Mouse (Mus musculus): ENCODE data around the gene Gm20219. TPM values are rescaled to one million over a fixed set of nuclear protein-coding genes. Genes with fewer than 3 reads are reported as not detected.

Gene Gm20219
- polyA plus RNA-seq (2012; rRNA removed; ENCODE audit: low replicate concordance) = 1.7 and 11.7 TPM in 2 replicates

DNA sequence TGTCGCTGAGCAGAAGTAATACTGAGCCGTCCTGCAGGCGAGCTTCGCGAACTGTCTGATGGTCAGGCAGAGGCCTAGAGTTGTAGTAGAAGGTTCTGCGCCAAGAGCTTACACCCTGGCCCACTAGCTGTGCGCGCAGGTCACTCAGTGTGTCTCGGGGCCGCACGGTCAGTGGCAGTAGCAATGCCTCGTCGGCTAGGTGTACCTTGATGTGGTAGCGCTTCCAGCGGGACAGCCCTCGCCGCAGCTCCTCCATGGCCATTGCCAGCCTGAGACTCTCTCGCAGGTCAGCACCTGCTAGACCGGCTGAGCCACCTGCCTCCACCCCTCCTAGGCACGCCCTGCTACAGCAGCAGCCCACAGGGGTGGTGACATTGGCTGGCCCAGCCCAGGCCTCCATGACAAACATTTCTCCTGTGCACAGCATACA lies at the start of gene Gm20219:
Gene Gm20219, minus strand, starts transcription at position 266 of the 430 bp plus-strand sequence.

DNA sequence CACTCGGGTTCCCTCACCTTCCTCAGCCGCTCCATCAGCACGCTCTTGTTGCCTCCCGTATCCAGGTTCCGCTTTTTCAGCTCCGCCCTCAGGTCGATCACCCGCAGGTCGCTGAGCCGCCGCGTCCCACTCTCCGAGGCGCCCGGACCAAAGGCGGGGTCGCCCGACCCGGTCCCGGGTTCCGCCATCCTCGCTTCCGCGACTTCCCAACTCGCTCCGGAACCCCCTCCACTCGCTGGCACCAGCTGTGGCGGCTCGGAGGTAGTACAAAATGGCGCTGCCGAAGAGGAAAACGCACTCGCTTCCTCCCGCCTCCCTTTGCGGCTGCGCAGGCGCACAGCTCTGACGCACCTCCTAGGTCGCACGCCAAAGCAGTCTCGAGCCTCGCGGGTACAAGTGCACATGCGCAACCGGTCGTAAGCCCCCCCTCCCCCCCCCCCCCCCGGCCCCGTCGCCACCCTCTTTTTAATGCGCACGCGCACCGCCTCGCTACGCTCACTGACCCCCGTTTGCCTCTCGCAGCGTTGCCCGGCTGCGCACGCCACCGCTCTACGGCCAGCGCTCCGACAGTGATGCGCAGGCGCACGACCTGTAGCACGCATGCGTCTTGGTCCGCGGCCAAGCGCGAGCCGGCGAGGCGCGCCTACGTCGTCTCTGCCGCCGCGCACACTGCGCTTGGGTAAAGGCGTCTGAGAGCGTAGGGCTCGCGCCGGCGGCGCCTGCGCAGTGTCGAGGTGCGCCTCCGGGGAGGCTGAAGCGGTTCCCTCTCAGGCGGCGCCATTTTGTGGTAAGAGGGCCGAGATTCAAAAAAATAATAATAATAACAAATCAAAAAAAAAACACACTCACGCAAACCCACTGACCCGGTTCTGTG lies 30.3 kb upstream of the Gm20219 start, which contains the start of the genes Safb2 and Safb:
Gene Safb2, minus strand, starts transcription at position 329 of the 874 bp plus-strand sequence.
Gene Safb, plus strand, starts transcription at position 569 of the 874 bp plus-strand sequence.

DNA sequence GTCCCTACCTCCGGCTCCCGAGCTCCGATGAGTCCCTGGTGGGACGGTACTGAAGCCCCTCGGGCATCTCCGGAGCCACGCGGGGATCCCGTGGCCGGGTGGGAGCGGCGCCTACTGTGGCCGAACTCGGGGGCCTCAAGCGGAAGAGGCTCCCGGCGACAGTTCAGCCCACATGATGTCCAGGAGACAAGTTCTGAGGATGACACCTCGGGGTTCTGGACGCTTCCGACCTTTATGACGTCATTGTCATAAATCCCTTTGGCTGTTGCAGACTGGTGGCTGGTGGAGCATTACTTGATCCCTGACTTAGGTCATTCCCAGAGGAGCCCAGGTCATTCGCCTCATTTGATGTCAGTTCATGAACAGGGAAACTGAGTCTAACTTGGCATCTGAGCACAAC lies 41.9 kb downstream of the Gm20219 start, which contains the start of gene Znrf4:
Gene Znrf4, minus strand, starts transcription at position 122 of the 400 bp plus-strand sequence.

Other genes with a start within 250 kb of the Gm20219 start
- 32.1 and 45.8 TPM in 2 replicates for gene Kdm4b, start 228.3 kb downstream of the Gm20219 start, polyA plus RNA-seq (2012; rRNA removed; ENCODE audit: low replicate concordance)
- gene Ptprs, start 77.9 kb downstream of the Gm20219 start, polyA plus RNA-seq (2012; rRNA removed; ENCODE audit: low replicate concordance) = 129 and 403 TPM in 2 replicates
- gene Znrf4, start 42.0 kb downstream of the Gm20219 start, polyA plus RNA-seq (2012; rRNA removed; ENCODE audit: low replicate concordance) = not detected in 2 replicates
- 49.3 and 95.5 TPM in 2 replicates for gene Safb2, start 30.2 kb upstream of the Gm20219 start, polyA plus RNA-seq (2012; rRNA removed; ENCODE audit: low replicate concordance)
- gene Safb, start 30.4 kb upstream of the Gm20219 start, polyA plus RNA-seq (2012; rRNA removed; ENCODE audit: low replicate concordance) = 47.6 and 135 TPM in 2 replicates
- 212 and 312 TPM in 2 replicates for gene 2410015M20Rik, start 55.4 kb upstream of the Gm20219 start, polyA plus RNA-seq (2012; rRNA removed; ENCODE audit: low replicate concordance)
- gene Rpl36, start 59.0 kb upstream of the Gm20219 start, polyA plus RNA-seq (2012; rRNA removed; ENCODE audit: low replicate concordance) = 1,682 and 2,676 TPM in 2 replicates
- gene Lonp1, start 72.5 kb upstream of the Gm20219 start, polyA plus RNA-seq (2012; rRNA removed; ENCODE audit: low replicate concordance) = 89.6 and 94.0 TPM in 2 replicates
- gene Catsperd, start 73.8 kb upstream of the Gm20219 start, polyA plus RNA-seq (2012; rRNA removed; ENCODE audit: low replicate concordance) = 0.10 and 0.91 TPM in 2 replicates
- gene Ranbp3, start 118.9 kb upstream of the Gm20219 start, polyA plus RNA-seq (2012; rRNA removed; ENCODE audit: low replicate concordance) = 65.2 and 115 TPM in 2 replicates
- gene Ndufa11, start 163.4 kb upstream of the Gm20219 start, polyA plus RNA-seq (2012; rRNA removed; ENCODE audit: low replicate concordance) = 611 and 638 TPM in 2 replicates
- gene Vmac, start 163.6 kb upstream of the Gm20219 start, polyA plus RNA-seq (2012; rRNA removed; ENCODE audit: low replicate concordance) = 26.0 and 39.8 TPM in 2 replicates
- gene Nrtn, start 203.1 kb upstream of the Gm20219 start, polyA plus RNA-seq (2012; rRNA removed; ENCODE audit: low replicate concordance) = 2.3 and 32.0 TPM in 2 replicates
- 49.9 and 90.2 TPM in 2 replicates for gene Dus3l, start 210.4 kb upstream of the Gm20219 start, polyA plus RNA-seq (2012; rRNA removed; ENCODE audit: low replicate concordance)
- 0.83 and 2.1 TPM in 2 replicates for gene Prr22, start 215.9 kb upstream of the Gm20219 start, polyA plus RNA-seq (2012; rRNA removed; ENCODE audit: low replicate concordance)

Data from subcutaneous adipose tissue, adult 2 months (tissue).